Mouse (Mus musculus) ES-Bruce4 (cell line): ENCODE measurements around the gene Slc9a8. TPM values are rescaled to one million over a fixed set of nuclear protein-coding genes. Genes with fewer than 3 reads are reported as not detected.

Source experiments
- H3K27ac ChIP-seq: 2 replicates; pipeline ENCODE4 v1.5.1; 2012; ENCODE audit warnings: low read length, inconsistent platforms; ENCODE audit not compliant: insufficient read depth
- H3K27me3 ChIP-seq: 2 replicates; pipeline ENCODE4 v1.6.1; 2012; ENCODE audit warnings: mild to moderate bottlenecking, low read length, inconsistent platforms; ENCODE audit not compliant: control insufficient read depth, poor library complexity, insufficient read depth, severe bottlenecking
- H3K36me3 ChIP-seq: 2 replicates; pipeline ENCODE4 v1.6.1; 2012; ENCODE audit warnings: inconsistent platforms, mild to moderate bottlenecking, low read length, moderate library complexity; ENCODE audit not compliant: control insufficient read depth, poor library complexity, insufficient read depth, severe bottlenecking
- H3K4me1 ChIP-seq: one replicate; pipeline ENCODE4 v1.8.1; 2011; ENCODE audit warnings: low read length; ENCODE audit not compliant: control insufficient read depth, insufficient read depth
- H3K4me3 ChIP-seq: 2 replicates; pipeline ENCODE4 v1.5.1; 2011; ENCODE audit warnings: low read depth, mild to moderate bottlenecking, low read length
- H3K9ac ChIP-seq: 2 replicates; pipeline ENCODE4 v1.6.1; 2012; ENCODE audit warnings: low read depth, mild to moderate bottlenecking, inconsistent platforms; ENCODE audit not compliant: poor library complexity, severe bottlenecking
- H3K9me3 ChIP-seq: replicated peaks from 2 replicates; pipeline ENCODE4 v1.6.1; 2012; ENCODE audit warnings: mild to moderate bottlenecking, low read length, inconsistent platforms; ENCODE audit not compliant: control insufficient read depth, poor library complexity, insufficient read depth, severe bottlenecking
- CTCF ChIP-seq: IDR thresholded peaks from one replicate; pipeline ENCODE4 v1.8.1; 2011; ENCODE audit warnings: low read depth, low read length
- EP300 ChIP-seq: IDR thresholded peaks from 2 replicates; pipeline ENCODE4 v1.6.1; 2011; ENCODE audit warnings: low read depth, low read length; ENCODE audit not compliant: insufficient read depth
- POLR2A ChIP-seq: IDR thresholded peaks from one replicate; pipeline ENCODE4 v1.8.1; 2011; ENCODE audit warnings: low read length; ENCODE audit not compliant: insufficient read depth
- polyA plus RNA-seq: library from polyadenylated mRNA; stranded (reverse); fragments of >200 nt; gene quantifications from 2 replicates; pipeline ENCODE4 v1.2.4, GENCODE M21; 2011; ENCODE audit warnings: low read depth; ENCODE audit not compliant: missing spikeins, insufficient read depth, insufficient read length

The Slc9a8 gene
- polyA plus RNA-seq, 1 experiment, result 49.1 TPM

- TF ChIP-seq CTCF (no peak), EP300 (no peak), POLR2A (no peak)
- Histone ChIP-seq H3K4me1 (no peaks in the 10 kb centered on the region), H3K27ac (no peak overlapping the region), H3K9me3 (no peaks in the 10 kb centered on the region), H3K4me3 (no peak overlapping the region), H3K9ac (no peak overlapping the region), H3K36me3 (peaks cover 39% of the 10 kb centered on the region), H3K27me3 (no peaks in the 10 kb centered on the region)
These were observed 89.0 kb downstream of the Slc9a8 start for GRCm38 (mm10) chr2:167510485-167510884.

GRCm38 (mm10) chr2:167512365-167512764, 90.9 kb downstream of the Slc9a8 start:
- no peak for TF ChIP-seq CTCF
- TF ChIP-seq POLR2A, result no peak
- TF ChIP-seq EP300, result no peak
- no peak overlapping the region for H3K27ac ChIP-seq
- H3K36me3 ChIP-seq, result peaks cover 45% of the 10 kb centered on the region
- H3K27me3 ChIP-seq, result no peaks in the 10 kb centered on the region
- no peak overlapping the region for H3K9ac ChIP-seq
- no peaks in the 10 kb centered on the region for H3K9me3 ChIP-seq
- H3K4me3 ChIP-seq, result no peak overlapping the region
- H3K4me1 ChIP-seq, result no peaks in the 10 kb centered on the region

- H3K36me3 ChIP-seq, result peaks cover 45% of the 10 kb centered on the region
- H3K4me3 ChIP-seq, result no peak overlapping the region
- TF ChIP-seq POLR2A, result no peak
- TF ChIP-seq CTCF, result no peak
- TF ChIP-seq EP300, result no peak
- H3K9me3 ChIP-seq, result no peaks in the 10 kb centered on the region
- no peak overlapping the region for H3K9ac ChIP-seq
- no peaks in the 10 kb centered on the region for H3K27me3 ChIP-seq
- no peak overlapping the region for H3K27ac ChIP-seq
- H3K4me1 ChIP-seq, result no peaks in the 10 kb centered on the region
These were observed 91.5 kb downstream of the Slc9a8 start for GRCm38 (mm10) chr2:167512970-167513369.

DNA sequence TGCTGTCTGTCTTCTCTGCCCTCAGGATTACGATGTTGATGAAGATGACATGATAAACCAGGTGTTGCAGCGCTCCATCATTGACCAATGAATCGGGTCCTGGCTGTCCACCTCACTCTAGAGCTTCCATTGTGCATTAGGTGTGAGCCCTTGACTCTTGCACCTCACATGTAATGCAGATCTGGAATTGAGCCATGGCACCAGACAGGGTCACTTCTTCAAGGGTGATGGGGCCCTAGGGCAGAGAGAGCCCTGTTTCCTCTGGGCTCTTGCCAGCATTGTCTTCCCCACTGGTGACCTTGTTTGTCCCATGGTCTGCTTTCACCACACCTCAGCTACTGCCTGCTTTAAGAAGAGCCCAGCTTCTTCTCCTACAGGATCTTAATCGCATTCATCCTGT, 93.1 kb downstream of the Slc9a8 start:
- peaks cover 1% of the 10 kb centered on the region for H3K4me1 ChIP-seq
- no peak overlapping the region for H3K4me3 ChIP-seq
- H3K27ac ChIP-seq, result no peak overlapping the region
- TF ChIP-seq EP300 (no peak), POLR2A (no peak), CTCF (no peak)
- H3K9me3 ChIP-seq, result no peaks in the 10 kb centered on the region
- H3K36me3 ChIP-seq, result peaks cover 33% of the 10 kb centered on the region
- no peak overlapping the region for H3K9ac ChIP-seq
- no peaks in the 10 kb centered on the region for H3K27me3 ChIP-seq

DNA sequence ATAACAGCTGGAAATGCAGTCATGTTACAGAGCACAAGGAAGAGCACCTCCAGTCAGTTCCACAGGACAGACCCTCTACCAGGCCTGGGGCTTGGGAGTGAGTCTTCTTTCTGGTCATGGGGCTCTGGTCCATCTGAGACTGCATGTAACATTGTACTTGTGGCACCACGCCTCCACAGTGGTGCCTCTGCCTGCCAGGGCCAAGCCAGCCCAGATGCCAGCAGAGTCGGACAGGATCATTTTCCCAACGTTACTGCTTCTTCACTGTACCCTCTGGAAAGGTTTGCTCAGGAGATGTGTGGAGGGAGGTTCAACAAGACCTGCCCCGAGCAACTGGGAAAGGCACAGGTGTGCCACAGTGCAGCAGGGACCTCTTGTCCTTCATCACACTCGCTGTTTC, 94.2 kb downstream of the Slc9a8 start:
- Histone ChIP-seq H3K9ac (no peak overlapping the region), H3K27ac (no peak overlapping the region), H3K4me1 (peaks cover 1% of the 10 kb centered on the region), H3K27me3 (no peaks in the 10 kb centered on the region), H3K4me3 (no peak overlapping the region), H3K36me3 (peaks cover 33% of the 10 kb centered on the region), H3K9me3 (no peaks in the 10 kb centered on the region)
- TF ChIP-seq POLR2A (no peak), EP300 (no peak), CTCF (no peak)

DNA sequence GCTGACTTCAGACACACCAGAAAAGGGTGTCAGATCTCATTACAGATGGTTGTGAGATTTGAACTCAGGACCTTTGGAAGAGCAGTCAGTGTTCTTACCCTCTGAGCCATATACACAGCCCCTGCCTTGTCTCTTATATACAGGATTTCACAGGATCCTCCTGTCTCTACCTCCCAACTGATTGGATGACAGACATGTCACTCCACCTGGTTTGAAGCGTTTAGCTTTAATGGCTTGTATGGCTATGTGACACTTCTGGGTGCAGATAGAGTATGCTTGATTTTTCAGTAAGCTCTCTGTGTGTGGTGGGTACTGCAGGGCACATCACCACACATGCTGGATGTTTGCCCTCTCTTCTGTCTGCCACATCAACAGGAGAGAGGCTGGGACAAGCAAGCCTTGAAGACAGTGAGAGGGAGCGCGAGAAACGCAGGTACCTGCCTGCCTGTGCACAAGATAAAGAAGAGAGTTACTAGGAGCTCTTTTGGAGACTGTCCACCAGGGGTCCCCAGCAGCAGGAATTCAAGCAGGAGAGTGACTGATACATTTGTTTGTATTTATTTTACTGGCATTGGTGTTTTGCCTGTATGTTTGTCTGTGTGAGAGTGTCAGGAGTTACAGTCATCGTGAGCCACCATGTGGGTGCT, 98.2 kb downstream of the Slc9a8 start:
- no peak overlapping the region for H3K4me3 ChIP-seq
- H3K4me1 ChIP-seq, result peaks cover 1% of the 10 kb centered on the region
- H3K36me3 ChIP-seq, result peaks cover 6% of the 10 kb centered on the region
- TF ChIP-seq CTCF (peak; percentile 46), POLR2A (no peak), EP300 (no peak)
- no peak overlapping the region for H3K9ac ChIP-seq
- no peak overlapping the region for H3K27ac ChIP-seq
- no peaks in the 10 kb centered on the region for H3K27me3 ChIP-seq
- no peaks in the 10 kb centered on the region for H3K9me3 ChIP-seq

Other genes starting within 250 kb of the Slc9a8 start
- gene Kcnb1, start 231.6 kb upstream of the Slc9a8 start, polyA plus RNA-seq, result 1.1 and 1.4 TPM in 2 replicates
- gene Ptgis, start 181.1 kb upstream of the Slc9a8 start, polyA plus RNA-seq, result 6.8 and 11.0 TPM in 2 replicates
- gene B4galt5, start 72.5 kb upstream of the Slc9a8 start, polyA plus RNA-seq, result 23.9 and 30.5 TPM in 2 replicates
- gene Rnf114, start 70.9 kb downstream of the Slc9a8 start, polyA plus RNA-seq, result 87.5 and 97.0 TPM in 2 replicates
- gene Spata2, start 71.2 kb downstream of the Slc9a8 start, polyA plus RNA-seq, result 13.6 and 18.9 TPM in 2 replicates
- gene Snai1, start 116.5 kb downstream of the Slc9a8 start, polyA plus RNA-seq, result 5.9 and 6.7 TPM in 2 replicates
- gene Ube2v1, start 210.4 kb downstream of the Slc9a8 start, polyA plus RNA-seq, result 189 and 193 TPM in 2 replicates
- 3.2 and 7.0 TPM in 2 replicates for gene Gm20431, start 239.8 kb downstream of the Slc9a8 start, polyA plus RNA-seq